Mouse (Mus musculus): ENCODE measurements around the gene Serf2. TPM values are rescaled to one million over a fixed set of nuclear protein-coding genes. Genes with fewer than 3 reads are reported as not detected.

The Serf2 gene
- total and polyA plus RNA-seq, 2 experiments from 2014 or later: 625 to 1,465 TPM

DNA sequence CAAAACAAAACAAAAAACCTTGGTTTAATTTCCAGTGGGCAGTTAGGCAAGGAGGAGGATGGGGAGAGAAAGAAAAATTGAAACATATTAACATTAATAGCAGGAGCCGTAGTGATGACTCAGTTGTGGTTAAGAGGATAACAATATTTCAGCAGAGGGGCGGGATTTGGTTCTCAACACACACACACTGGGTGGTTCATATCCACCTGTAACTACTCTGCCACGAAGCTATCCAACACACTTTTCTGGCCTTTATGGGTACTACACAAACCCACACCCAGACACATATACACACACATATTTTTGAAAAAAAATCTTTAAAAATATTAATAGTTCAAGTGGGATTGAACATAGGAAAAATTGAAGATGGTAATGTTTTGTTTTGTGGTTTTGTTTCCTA, 2.0 kb upstream of the Serf2 start:
- Histone ChIP-seq H3K36me3 (replicated peaks; ENCODE audit: control insufficient read depth, insufficient read depth, low read length) (peaks cover 4% of the 10 kb centered on the region; the same call in 1 of the 2 replicates), H3K9me3 (replicated peaks; ENCODE audit: control insufficient read depth, low read length) (no peaks in the 10 kb centered on the region), H3K4me1 (ENCODE audit: control insufficient read depth, insufficient read depth) (peaks cover 26% of the 10 kb centered on the region), H3K9ac (replicated peaks; ENCODE audit: low read depth, low read length) (no peak overlapping the region), H3K4me2 (ENCODE audit: low read depth, low read length) (no peak overlapping the region), H3K27me3 (ENCODE audit: control insufficient read depth, insufficient read depth, low read length) (no peaks in the 10 kb centered on the region), H3K4me3 (ENCODE audit: low read depth, low read length) (no peak overlapping the region), H3K27ac (ENCODE audit: low read depth) (no peak overlapping the region)
- no peak for TF ChIP-seq EP300 (IDR thresholded peaks at IDR 0.05; ENCODE audit: low read depth)
- TF ChIP-seq CTCF (IDR thresholded peaks at IDR 0.05; ENCODE audit: low read depth): no peak
- 86% methylated on average over 3 of the region's 3 CpGs for WGBS
- DNase-seq (ENCODE audit: low spot score) (no peak), ATAC-seq (ENCODE audit: insufficient read depth, low read depth) (no peak)

DNA sequence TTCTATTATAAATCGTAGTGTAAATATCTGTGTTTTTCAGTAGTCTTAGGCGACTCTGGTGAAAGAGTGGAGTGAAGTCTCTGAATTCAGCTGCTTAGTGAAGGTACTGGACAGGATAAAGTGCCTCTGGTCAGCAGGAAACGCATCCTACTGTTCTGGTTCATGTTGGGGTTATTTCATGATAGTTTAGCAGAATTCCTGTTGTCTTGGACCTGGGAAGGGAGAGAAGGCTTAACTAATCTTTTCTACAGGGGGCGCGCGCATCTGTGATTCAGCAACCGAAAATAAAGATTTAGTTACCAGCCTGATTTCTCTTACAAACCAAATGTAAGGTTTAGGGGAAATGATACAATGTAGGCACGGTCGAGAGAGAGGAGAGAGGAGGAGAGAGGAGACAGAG, 859 bp upstream of the Serf2 start:
- Histone ChIP-seq H3K9me3 (replicated peaks; ENCODE audit: control insufficient read depth, low read length) (no peaks in the 10 kb centered on the region), H3K4me3 (ENCODE audit: low read depth, low read length) (peak overlapping the region; percentile 99), H3K4me2 (ENCODE audit: low read depth, low read length) (peak overlapping the region; percentile 86), H3K27me3 (ENCODE audit: control insufficient read depth, insufficient read depth, low read length) (no peaks in the 10 kb centered on the region), H3K9ac (replicated peaks; ENCODE audit: low read depth, low read length) (peak overlapping the region; percentile 64), H3K36me3 (replicated peaks; ENCODE audit: control insufficient read depth, insufficient read depth, low read length) (peaks cover 15% of the 10 kb centered on the region), H3K4me1 (ENCODE audit: control insufficient read depth, insufficient read depth) (peaks cover 26% of the 10 kb centered on the region; the same call in 1 of the 2 replicates), H3K27ac (ENCODE audit: low read depth) (peak overlapping the region; percentile 99)
- DNase-seq (ENCODE audit: low spot score): peak; percentile 60
- WGBS: 14% methylated on average over 9 of the region's 9 CpGs
- TF ChIP-seq EP300 (IDR thresholded peaks at IDR 0.05; ENCODE audit: low read depth) (no peak), CTCF (IDR thresholded peaks at IDR 0.05; ENCODE audit: low read depth) (peak; percentile 24; the same call in 1 of the 2 replicates)
- ATAC-seq (ENCODE audit: insufficient read depth, low read depth): no peak

DNA sequence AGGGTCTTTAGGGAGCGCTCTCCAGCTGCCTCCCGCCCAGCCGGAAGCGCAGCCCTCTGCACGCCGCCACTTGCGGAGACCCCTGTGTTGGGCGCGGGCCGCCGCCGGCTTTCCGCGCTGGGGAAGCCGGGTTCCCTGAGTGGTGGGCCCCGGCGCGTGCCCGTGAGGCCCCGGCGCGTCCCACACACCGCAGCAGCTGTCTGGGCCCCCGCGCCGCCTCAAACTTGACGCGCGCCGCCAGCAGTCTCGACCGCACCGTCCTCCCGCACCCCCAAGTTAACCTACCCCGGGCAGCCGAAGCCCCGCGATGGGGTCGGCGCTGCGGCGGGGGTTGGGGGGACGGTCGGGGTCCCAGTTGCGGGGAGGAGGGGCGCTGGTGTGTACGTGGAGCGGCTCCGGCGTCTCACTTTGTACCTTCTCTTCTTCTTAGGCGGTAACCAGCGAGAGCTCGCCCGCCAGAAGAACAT, 583 bp downstream of the Serf2 start:
- peaks cover 17% of the 10 kb centered on the region for H3K36me3 ChIP-seq (replicated peaks; ENCODE audit: control insufficient read depth, insufficient read depth, low read length)
- peak overlapping the region; percentile 99 for H3K27ac ChIP-seq (ENCODE audit: low read depth)
- ATAC-seq (ENCODE audit: insufficient read depth, low read depth): peak; percentile 6
- no peak for DNase-seq (ENCODE audit: low spot score)
- no peak for TF ChIP-seq CTCF (IDR thresholded peaks at IDR 0.05; ENCODE audit: low read depth)
- 0 out of 2 replicates have a peak, but pooled peaks have one; percentile 8 for TF ChIP-seq EP300 (IDR thresholded peaks at IDR 0.05; ENCODE audit: low read depth)
- H3K9ac ChIP-seq (replicated peaks; ENCODE audit: low read depth, low read length): peak overlapping the region; percentile 98
- H3K27me3 ChIP-seq (ENCODE audit: control insufficient read depth, insufficient read depth, low read length): no peaks in the 10 kb centered on the region
- peak overlapping the region; percentile 90 for H3K4me2 ChIP-seq (ENCODE audit: low read depth, low read length)
- under 1% methylated on average over 50 of the region's 54 CpGs for WGBS
- H3K4me3 ChIP-seq (ENCODE audit: low read depth, low read length): peak overlapping the region; percentile 99
- peaks cover 34% of the 10 kb centered on the region for H3K4me1 ChIP-seq (ENCODE audit: control insufficient read depth, insufficient read depth)
- no peaks in the 10 kb centered on the region for H3K9me3 ChIP-seq (replicated peaks; ENCODE audit: control insufficient read depth, low read length)

DNA sequence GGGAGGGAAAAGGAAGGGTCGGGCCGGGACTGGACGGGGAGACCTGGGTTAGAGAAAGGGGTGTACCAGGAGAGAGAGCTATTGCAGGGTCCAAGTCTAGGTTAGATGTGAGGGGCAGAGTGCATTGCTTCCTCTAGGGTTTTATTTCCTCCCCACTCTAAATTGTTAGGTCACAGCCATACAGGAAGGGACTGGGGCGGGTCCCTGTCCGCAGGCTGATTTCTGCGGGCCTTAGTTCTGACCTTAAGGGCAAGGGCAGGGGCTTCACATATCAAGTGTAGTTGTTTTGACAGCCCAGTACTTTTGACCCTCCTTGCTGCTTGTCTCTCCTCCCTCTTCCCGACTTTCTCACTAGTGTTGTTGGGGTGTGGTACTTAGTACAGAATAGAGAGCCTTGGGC, 1.1 kb downstream of the Serf2 start:
- 0% methylated on average over 7 of the region's 7 CpGs for WGBS
- no peak for ATAC-seq (ENCODE audit: insufficient read depth, low read depth)

DNA sequence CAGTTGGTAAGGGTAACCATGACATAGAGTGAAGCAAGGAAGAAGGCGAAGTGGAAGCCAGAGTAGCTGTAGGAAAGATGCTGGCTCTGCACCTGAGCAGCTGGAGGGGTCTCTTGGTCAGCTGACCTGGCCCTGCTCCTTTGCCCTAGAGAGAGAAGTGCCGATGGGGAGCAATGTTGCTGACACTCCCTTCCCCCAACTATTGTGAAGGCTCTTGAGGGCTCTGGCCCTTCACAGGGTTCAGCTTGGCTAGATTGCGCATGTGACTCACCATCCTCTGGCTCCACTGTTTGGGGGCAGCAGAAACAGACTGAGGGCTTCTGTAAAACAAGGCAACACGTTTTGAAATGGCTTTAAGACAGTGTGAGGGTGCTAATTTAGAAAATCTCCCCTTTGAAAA, 3.4 kb downstream of the Serf2 start:
- H3K9me3 ChIP-seq (replicated peaks; ENCODE audit: control insufficient read depth, low read length): no peaks in the 10 kb centered on the region
- peak overlapping the region; percentile 61 for H3K27ac ChIP-seq (ENCODE audit: low read depth)
- H3K4me3 ChIP-seq (ENCODE audit: low read depth, low read length): no peak overlapping the region
- H3K36me3 ChIP-seq (replicated peaks; ENCODE audit: control insufficient read depth, insufficient read depth, low read length): peaks cover 21% of the 10 kb centered on the region
- TF ChIP-seq CTCF (IDR thresholded peaks at IDR 0.05; ENCODE audit: low read depth) (no peak), EP300 (IDR thresholded peaks at IDR 0.05; ENCODE audit: low read depth) (no peak)
- peaks cover 34% of the 10 kb centered on the region for H3K4me1 ChIP-seq (ENCODE audit: control insufficient read depth, insufficient read depth)
- H3K27me3 ChIP-seq (ENCODE audit: control insufficient read depth, insufficient read depth, low read length): no peaks in the 10 kb centered on the region
- H3K9ac ChIP-seq (replicated peaks; ENCODE audit: low read depth, low read length): no peak overlapping the region
- DNase-seq (ENCODE audit: low spot score) (peak; percentile 27), ATAC-seq (ENCODE audit: insufficient read depth, low read depth) (no peak)
- WGBS: 39% methylated on average over 4 of the region's 4 CpGs
- H3K4me2 ChIP-seq (ENCODE audit: low read depth, low read length): no peak overlapping the region; the same call in 1 of the 2 replicates

More for the DNA sequence above, 1.1 kb downstream of the Serf2 start:
- H3K36me3 ChIP-seq (replicated peaks; ENCODE audit: control insufficient read depth, insufficient read depth, low read length): peaks cover 19% of the 10 kb centered on the region
- DNase-seq (ENCODE audit: low spot score): peak; percentile 54
- H3K4me2 ChIP-seq (ENCODE audit: low read depth, low read length): peak overlapping the region; percentile 90
- H3K27me3 ChIP-seq (ENCODE audit: control insufficient read depth, insufficient read depth, low read length): no peaks in the 10 kb centered on the region
- TF ChIP-seq CTCF (IDR thresholded peaks at IDR 0.05; ENCODE audit: low read depth) (no peak; the same call in 1 of the 2 replicates), EP300 (IDR thresholded peaks at IDR 0.05; ENCODE audit: low read depth) (no peak)
- H3K9me3 ChIP-seq (replicated peaks; ENCODE audit: control insufficient read depth, low read length): no peaks in the 10 kb centered on the region
- H3K9ac ChIP-seq (replicated peaks; ENCODE audit: low read depth, low read length): peak overlapping the region; percentile 98
- peaks cover 34% of the 10 kb centered on the region for H3K4me1 ChIP-seq (ENCODE audit: control insufficient read depth, insufficient read depth)
- peak overlapping the region; percentile 99 for H3K27ac ChIP-seq (ENCODE audit: low read depth)
- peak overlapping the region; percentile 99 for H3K4me3 ChIP-seq (ENCODE audit: low read depth, low read length)

DNA sequence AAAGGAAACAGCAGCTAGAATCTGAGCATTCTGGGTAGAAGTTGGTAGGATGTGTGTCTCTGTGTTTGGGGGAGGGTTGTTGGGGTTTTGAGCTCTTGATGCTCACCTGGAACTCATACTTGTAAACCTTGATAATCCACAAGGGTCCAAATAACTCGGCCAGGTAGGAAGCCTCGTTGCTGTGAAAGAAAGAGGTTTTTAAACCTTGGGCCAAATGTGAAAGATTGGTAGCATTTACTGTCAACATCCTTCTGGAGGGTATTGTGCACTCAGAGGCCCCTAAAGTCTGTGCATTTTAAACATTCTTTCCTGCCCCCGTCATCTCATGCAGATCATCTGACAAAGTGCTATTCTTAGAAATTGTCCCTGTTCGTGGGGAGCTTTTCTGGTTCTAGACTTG, 4.0 kb downstream of the Serf2 start, which contains the start of gene Hypk:
TSS of gene Hypk (plus strand) at position 301 of the 400 bp plus-strand sequence.
- H3K27ac ChIP-seq (ENCODE audit: low read depth): peak within 1 kb of the TSS; percentile 61
- no peak within 1 kb of the TSS; the same call in 1 of the 2 replicates for H3K4me2 ChIP-seq (ENCODE audit: low read depth, low read length)
- H3K9me3 ChIP-seq (replicated peaks; ENCODE audit: control insufficient read depth, low read length): no peaks in the 10 kb centered on the region
- H3K9ac ChIP-seq (replicated peaks; ENCODE audit: low read depth, low read length): no peak within 1 kb of the TSS
- TF ChIP-seq EP300 (IDR thresholded peaks at IDR 0.05; ENCODE audit: low read depth) (no peak), CTCF (IDR thresholded peaks at IDR 0.05; ENCODE audit: low read depth) (no peak)
- no peak within 1 kb of the TSS for H3K4me3 ChIP-seq (ENCODE audit: low read depth, low read length)
- ATAC-seq (ENCODE audit: insufficient read depth, low read depth) (no peak), DNase-seq (ENCODE audit: low spot score) (peak; percentile 37)
- H3K4me1 ChIP-seq (ENCODE audit: control insufficient read depth, insufficient read depth): peaks cover 34% of the 10 kb centered on the region
- peaks cover 22% of the 10 kb centered on the region for H3K36me3 ChIP-seq (replicated peaks; ENCODE audit: control insufficient read depth, insufficient read depth, low read length)
- H3K27me3 ChIP-seq (ENCODE audit: control insufficient read depth, insufficient read depth, low read length): no peaks in the 10 kb centered on the region
- WGBS: 34% methylated on average over 4 of the region's 4 CpGs
